Mouse (Mus musculus) adrenal gland, postnatal 25 days (tissue): ENCODE data around the gene Iqgap1. TPM values are rescaled to one million over a fixed set of nuclear protein-coding genes. Genes with fewer than 3 reads are reported as not detected.

ENCODE experiments used
- DNase-seq: peaks from one replicate; pipeline ENCODE4 v3.0.0; 2021; ENCODE audit warnings: mixed read lengths
- total RNA-seq: library from RNA; stranded (reverse); gene quantifications from 2 replicates; pipeline ENCODE4 v1.2.3, GENCODE M21; 2021

The Iqgap1 gene
- total RNA-seq, 1 experiment from 2014 or later = 126 TPM

DNA sequence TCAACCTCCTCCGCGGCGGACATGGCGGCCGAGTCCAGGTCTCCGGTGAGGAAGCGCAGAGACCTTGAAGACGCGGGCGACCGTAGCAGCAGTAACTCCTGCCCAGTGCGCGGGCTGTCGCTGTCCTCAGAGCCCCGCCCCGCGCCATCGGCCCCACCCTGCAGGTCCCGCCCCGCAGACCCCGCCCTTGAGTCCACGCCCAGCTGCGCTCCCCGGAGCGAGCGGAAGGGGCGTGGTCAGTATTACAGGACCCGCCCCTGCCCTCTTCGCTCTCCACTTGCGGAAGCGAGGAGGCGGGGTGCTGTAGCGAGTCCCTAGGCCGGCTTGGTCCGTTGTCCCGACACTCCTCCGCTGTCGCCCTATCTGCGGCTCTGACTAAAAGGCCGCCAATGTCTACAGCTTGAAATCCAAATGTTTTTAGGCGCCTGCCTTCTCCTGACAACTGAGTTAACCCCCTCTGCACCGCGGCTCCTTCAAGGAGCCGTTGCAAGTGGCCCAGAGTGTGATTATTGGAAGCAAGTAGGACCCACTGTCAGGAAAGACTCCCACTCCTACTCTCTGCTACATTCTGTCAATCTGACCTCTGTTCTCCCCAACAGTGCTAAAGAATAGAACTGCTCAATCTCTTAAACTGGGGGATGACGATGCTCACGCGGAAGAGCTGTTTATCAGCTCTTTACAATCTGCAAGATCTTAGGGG lies 22.5 kb downstream of the Iqgap1 start:
- DNase-seq = peak; percentile 96

DNA sequence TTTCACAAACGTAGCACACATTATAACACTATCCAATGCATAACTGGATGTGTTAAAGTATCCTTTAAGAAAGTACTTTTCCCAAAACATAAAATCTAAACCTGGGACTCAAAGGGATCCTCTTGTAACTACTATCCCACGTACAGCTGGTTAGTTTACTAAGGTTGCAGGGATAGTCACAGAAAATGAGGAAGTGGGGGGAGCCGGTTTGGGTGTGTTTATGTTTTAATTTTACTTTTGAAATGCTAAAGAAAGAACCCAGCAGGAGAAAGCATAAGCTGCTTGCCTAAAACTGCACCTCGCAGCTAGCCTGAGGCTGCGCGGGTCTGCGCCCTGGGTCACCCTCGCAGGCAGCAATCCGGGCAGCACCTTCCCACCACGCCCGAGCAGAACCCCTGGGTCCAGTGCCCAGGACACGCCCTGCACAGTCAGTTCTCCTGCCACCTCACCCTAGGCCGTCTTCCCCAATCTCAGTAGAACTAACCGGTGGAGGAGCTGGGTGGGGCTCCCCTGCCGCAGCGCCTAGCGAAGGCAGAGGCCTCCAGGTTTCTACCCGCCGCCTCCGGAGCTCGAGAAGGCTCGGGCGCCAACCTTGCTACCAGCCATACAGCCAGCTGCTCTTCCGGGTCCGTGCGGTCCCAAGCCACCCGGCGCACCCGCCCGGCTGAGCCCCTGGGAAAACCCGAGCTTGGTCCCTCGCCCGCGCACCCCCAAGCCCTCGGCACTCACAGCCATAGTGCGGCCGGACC lies 23.2 kb downstream of the Iqgap1 start:
- DNase-seq = peak; percentile 50

DNA sequence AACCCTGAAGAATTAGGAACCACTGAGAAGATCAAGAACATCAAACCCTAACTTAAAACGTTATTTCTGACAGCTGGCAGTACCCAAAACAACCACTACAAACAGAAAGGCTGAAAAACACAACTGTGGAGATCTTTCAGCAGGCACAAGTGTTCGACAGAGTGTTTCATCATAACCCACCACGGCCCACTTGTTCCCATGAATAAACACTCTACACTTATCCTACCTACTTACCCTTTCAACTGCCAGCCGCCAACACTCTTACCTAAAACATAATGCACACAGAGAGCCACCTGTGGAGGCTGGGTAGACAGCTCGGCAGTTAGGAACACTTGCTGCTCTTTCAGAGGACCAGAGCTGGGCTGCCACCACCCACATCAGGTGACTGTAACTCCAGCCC lies 26.5 kb downstream of the Iqgap1 start:
- DNase-seq = no peak

DNA sequence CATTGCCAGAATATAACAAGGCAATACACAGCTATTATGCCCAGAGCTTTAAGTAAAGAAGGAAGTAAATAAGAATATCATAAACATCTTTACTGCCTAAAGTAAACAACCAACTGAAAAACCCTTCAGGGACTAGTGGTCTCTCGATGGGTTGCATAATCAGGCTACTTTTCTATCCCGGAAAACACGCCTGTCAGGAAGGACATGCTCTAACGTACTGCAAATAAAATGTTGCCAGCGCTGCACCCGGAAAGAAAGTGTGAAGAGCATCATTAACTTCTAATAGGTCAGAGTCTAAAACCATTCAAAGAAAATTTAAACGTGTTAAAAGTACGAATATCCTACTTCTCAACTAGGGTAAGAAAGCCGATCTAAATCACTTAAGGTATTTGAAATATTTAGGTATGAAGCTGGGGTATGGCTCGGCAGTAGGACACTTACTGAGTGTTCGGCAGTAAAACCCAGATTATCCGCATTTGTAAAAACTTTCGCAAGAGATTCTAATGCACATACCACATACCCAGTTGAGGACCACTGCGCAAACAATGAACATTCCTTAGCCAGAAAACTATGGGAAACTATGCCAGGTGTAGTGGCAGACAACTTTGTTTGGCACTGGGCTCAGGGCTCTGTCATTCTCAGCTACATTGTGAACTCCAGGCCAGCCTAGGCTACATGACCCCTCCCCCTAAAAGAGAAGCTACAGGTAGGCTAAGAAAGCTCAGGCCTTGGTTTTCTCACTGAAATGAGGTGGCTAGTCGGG lies 28.8 kb downstream of the Iqgap1 start:
- DNase-seq = no peak

DNA sequence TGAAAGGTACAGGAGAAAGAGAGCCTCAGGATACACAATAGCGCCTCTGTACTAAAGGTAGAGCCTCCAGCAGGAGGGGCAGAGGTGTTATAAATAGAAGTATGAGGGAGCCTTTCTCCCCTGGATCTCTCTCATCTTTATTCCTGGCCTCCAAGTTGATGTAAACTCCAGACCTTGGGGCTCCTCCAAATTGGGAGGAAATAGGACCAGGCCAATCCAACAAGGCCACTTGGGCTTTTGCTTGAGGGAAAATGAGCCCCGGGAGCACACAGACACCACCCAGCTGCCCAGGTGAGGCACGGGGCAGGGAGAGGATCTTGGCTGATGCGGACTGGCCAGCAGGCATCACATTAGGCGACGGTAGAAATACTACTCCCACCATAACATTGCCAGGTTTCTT lies 29.5 kb downstream of the Iqgap1 start:
- no peak for DNase-seq

DNA sequence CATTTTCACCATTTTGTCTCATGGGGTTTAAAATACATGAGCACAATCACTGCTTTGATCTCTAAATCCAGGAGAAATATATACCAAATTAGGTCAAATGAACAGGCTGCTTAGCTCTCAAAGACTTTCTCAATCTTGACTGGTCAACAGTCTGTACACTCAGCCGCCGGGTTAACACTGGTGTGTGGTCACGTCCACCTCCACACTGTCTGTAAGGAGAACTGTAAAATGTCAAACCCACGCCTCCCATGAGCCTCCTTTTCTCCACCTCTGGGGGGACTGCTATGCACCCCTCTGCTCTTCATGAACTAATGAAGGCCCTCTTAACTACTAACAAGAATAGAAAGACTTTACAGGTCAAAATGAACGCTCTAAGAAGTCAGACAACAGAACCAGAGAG lies 36.2 kb downstream of the Iqgap1 start:
- DNase-seq = no peak

DNA sequence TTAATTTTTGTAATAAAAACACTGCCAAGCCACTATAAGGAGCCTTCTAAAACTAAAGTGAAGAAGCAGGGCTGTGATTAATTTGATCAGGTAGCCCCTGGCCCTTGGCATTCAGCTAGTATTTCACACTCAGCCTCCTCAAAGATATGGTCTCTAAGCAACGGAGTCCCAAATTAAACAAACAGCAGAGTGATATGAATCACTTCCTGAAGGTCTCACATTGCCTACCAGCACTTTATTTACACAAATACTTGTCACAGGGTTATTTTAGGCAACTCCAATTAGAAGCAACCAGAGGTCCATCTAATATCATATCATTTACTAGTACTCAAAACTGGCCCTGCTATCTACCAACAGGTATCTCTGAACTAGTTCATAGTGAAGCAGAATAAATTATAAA lies 36.7 kb downstream of the Iqgap1 start:
- no peak for DNase-seq

DNA sequence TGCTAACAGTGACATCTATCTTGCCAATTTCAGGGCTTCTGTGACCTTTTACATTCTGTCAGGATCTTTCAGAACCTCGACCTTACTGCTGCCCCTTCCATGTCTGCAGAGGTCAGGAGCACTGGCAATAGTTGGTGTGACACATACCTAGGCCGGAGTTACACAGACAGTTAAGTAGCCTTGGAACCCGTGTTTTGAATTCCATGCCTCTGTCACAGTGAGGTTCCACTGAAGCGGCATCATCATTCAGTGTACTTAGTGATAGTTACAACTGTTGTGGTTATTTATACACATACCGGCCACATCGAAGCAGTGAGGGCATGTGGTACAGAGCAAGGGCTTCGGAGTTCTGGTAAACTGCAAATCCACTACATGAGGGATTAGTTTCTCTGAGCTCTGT lies 37.8 kb downstream of the Iqgap1 start:
- no peak for DNase-seq

DNA sequence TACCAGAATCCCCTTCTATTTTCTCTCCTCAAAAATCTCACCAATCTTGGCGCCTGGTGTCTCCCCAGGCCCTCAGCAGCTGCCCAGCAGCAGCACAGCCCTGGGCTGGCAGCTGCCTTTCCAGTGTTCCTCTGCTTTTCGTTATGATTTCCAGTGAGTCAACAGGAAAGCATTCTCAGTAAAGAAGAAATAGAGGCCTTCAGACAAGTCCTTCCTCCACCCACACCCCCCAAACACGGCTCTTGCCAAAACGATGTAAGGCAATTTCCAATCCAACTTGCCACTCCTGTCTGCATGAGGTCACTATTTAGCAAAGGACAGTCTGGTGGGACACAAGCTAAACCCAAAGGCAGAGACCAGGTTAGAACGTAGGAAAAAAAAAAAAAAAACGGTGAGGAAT lies 39.0 kb downstream of the Iqgap1 start:
- DNase-seq = peak; percentile 53

DNA sequence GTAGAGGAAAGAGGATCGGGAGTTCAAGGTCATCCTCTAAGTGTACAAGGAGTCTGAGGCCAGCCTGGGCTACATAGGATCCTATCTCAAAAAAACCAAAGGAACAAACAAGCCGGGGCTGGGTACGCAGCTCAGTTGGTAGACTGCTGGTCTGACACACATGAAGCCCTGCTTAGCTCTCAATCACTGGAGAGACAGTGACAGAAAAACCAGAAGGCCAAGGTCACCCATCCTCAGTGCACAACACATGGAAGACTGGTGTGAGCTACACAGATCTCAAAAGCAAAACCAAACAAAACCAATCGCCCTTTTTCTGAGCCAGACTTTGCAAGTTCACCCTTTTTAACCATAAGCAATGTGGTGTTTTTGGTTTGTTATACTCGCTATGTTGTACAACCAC lies 41.9 kb downstream of the Iqgap1 start:
- DNase-seq = no peak

DNA sequence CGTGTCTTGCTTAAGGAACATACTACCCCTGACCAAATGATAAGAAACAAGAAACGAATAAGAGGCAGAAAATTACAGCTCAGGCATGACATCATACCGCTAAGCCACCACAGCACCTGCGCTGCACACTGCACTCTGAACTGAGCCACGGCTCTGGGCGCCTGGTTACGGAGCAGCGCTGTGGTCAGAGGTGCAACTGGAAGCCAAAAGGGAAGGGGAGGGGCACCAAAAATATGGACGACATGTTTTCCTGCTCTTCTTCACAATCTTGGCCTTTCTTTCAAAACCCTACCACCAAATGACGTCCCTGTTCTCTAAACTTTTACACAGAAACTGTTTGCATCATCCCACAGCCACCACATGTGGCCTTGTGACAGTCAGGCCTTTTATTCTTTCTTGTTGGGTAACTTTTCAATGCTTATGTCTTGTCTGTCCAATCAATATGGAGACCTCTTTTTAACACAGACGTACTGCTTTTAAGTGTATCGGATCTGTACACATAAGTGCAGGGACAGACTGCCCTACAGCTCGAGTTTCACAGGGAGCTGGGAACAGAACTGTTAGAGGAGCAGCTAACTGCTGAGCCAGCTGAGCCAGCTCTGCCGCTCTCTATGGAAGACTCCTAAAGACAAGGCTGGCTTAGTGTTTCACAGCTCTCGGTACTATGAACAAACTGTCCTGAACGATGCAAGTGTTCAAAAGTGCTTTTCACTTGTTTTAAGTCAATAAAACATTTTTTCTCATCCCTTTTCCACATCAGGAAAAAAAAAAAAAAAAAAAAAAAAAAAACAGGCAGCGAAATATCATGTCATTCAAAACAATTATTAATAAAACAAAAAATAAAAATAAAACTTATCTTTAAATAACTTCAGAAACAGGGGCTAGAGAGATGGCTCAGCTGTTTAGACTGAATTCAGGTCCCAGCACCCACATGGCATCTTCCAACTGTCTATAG lies 43.3 kb downstream of the Iqgap1 start:
- no peak for DNase-seq

DNA sequence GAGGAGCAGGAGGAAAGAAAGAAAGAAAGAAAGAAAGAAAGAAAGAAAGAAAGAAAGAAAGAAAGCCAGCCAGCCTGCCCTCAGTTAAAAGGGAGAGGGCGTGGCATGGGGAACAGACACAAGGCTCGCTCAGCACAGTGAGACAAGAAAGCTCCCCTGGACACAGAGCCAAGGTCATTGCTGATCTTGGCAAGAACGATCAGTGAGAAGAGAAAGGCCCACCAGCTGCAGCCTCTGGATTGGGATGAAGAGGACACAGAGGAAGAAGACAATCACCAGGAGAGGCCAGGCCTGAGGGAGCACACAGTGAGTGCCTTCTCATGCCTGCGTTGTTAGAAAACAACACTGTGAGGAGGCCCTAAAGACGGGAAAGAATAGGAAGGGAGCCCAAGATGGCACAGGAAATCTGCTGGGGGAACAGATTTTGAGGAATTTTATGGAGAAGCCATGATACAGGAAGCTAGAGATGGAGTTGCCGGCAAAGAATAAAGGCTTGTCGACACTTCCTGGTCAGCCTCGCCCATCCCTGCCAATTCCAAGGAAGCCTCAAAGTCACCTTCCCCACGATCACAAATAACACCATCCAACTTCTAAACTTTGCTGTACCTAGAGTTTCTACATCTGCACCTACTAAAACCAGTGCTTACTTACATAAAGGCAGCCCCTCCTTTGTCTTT lies 44.2 kb downstream of the Iqgap1 start:
- DNase-seq = peak; percentile 37

DNA sequence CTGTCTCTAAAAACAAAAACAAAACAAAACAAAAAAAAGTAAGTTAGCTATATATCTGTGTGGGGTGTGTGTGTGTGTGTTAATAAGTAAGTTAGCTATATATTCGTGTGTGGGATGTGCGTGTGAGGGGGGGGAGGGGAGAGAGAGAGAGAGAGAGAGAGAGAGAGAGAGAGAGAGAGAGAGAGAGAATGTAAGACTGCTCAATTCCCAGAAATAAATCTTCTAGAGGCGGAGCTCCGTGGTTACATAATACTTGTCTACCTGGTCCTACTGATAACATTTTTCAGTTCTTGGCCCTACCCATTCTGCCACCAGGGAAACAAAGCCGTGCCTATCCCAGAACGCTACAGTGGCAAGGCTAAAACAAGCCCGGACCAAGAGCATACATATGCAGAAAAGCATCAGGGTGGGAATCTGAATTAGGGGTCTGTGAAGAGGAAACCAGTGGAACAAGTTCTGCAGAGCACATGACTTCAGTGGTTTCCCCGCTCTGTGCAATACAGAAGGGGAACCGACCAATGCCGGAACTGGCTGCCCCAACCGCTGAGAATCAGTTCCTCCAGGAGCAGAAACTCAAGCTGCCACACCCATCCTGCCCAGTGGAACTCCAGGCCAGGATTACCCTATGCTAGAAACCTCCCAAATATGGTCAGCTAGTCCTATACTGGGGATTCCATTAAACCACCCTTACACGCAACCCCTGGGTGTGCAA lies 46.7 kb downstream of the Iqgap1 start:
- no peak for DNase-seq

DNA sequence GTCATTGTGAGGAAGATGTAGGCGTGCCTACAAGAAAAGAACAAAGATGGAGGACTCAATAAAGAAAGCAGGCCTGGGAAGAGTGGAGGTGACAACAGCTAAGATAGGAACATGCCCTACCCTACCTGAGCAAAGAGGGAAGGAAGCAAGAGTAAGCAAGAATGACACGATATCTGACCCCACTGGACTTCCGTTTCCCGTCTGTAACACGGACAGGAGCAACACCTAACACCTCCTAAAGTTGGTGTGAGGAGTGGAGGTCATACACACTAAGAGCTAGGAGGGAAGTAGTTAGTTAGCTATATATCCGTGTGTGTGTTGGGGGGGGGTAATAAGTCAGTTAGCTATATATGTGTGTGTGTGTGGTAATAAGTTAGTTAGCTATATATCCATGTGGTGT lies 47.4 kb downstream of the Iqgap1 start:
- DNase-seq = no peak

DNA sequence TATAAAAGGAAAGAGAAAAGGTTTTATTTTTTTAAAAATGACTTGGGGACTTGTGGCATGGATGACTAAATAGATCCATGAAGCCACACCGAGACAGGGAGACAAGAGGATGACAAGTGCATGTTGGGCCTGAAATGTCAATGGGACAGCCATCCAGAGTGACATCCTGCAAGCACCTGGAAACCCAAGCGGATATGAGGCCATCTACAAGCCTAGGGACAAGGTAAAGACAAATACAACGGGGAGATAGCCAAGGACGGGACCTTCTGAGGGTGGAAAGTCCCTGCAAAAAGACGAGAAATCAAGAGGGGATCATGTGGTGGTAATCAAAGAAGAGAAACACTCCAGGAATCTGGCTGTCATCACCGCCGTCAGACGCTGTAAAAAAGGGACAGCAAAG lies 48.6 kb downstream of the Iqgap1 start:
- no peak for DNase-seq

DNA sequence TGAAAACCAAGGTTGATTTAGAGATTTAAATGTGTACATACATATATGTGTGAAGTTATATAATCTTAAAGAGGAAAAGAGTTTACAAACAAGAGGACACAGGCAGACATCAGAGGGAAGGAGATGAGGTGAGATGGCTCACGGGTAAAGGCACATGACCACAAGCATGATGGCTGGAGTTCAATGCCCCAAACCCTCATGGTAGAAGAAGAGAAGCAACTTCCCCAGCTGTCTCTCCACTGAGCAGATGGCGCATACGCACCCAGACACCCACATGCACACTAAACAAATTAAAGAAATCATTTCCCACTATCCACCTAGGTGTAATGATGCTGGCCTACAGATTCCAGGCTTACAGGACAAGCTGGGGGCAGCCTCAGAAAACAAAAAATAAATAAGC lies 49.7 kb downstream of the Iqgap1 start:
- no peak for DNase-seq

DNA sequence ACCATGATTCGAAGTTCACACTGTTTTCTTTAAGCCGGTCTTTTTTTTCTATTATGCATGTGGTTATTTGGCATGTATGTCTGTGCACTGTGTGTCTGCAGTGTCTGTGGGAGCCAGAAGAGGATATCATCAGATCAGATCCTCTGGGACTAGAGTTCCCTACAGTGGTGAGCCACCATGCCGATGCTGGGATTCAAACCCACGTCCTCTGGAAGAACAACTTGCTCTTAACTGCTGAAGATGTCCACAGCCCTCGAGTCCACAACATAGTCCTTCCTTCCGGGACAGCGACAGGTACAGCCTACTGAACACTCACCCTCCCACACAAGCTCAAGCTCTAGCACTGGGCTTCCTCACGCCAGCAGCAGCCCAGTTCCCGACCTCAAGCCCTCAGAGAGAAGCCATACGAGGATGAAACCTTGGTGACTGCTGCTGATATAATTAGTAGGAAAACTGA lies 50.3 kb downstream of the Iqgap1 start:
- no peak for DNase-seq

DNA sequence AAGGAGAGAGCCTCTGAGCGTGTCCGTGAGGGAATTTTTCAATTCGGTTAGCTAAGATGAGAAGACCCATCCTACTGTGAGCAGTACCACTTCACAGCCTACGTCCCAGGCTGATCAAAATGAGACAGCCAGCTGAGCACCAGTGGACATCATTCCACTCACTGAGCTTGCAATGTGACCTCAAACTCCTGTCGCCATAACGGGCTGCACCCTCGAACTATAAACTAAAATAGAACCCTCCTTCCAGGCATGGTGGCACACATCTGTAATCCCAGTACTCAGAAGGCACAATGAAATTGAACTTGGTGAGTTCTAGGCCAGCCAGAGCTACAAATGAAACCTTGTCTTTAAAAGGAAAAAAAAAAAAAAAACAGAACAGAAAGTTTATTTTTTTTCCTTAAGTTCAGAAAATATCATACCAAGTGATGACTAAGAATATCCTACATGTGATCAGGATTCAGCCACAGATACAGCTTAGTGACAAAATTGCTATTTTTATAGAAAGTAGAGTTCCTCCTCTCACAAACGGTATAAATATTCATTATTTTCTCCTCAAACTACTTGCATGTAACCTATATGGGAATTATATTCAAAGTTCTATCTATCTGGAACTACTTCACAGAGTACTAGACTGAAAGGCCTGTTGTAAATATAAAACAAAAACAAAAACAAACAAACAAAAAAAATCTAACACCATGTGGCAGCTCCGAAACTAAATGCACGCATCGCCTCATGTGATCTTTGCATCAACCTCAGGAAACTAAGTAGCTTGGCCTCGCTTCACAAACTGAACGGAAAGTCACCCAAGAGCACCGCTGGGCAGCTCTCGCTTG lies 50.9 kb downstream of the Iqgap1 start:
- no peak for DNase-seq

DNA sequence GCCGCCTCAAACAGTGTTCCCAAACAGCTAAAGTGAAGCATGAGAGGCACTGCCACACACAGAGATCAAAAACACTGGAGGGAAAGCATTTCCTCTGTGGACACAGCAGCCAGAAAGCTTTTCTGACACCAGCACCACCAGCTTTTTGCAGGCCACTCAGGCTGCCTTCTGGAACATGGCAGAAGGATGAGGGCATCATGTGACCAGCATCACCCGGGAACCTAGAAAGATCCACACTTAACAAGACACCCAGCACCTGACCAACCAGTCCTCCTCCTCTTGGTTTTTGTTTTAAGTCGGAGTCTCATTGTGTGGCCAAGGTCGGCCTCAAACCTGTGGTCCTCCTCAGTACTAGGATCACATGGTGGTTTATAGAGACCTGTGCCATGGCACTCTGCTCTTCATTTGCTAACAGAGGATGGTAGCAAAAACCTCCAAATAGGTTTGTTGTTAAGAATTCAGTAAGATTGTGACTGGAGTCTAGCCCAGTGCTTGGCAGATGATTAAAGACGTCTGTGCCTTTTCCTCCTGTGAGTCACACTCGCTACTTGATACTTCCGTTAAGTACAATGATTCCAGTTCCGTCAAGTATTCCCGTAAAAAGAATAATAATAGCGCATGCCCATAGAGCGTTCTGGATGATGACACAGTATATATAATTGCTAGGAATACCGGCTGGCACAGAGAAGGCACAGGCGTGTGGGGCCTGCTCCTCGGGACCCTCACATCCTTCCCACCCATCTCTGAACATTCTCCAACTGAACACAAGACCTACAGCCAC lies 51.8 kb downstream of the Iqgap1 start:
- no peak for DNase-seq
